Mouse (Mus musculus): ENCODE measurements around the gene Tppp2.

Tppp2 gene

GRCm38 (mm10) chr14:51942236-51942635 lies 24.0 kb downstream of the Tppp2 start:
- no peak for DNase-seq (ENCODE audit: low spot score in 2 of 2)

- DNase-seq (ENCODE audit: low spot score in 2 of 2), result no peak
These were observed 25.1 kb downstream of the Tppp2 start for GRCm38 (mm10) chr14:51943336-51943735.

- no peak for DNase-seq (ENCODE audit: low spot score in 2 of 2)
These were observed 42.1 kb downstream of the Tppp2 start for GRCm38 (mm10) chr14:51960316-51960715.

GRCm38 (mm10) chr14:51967400-51967799 lies 49.2 kb downstream of the Tppp2 start:
- no peak for DNase-seq (ENCODE audit: low spot score in 2 of 2)
